Comparison of ENCODE assay signal across 16 mouse cellular contexts in the genomic region with DNA sequence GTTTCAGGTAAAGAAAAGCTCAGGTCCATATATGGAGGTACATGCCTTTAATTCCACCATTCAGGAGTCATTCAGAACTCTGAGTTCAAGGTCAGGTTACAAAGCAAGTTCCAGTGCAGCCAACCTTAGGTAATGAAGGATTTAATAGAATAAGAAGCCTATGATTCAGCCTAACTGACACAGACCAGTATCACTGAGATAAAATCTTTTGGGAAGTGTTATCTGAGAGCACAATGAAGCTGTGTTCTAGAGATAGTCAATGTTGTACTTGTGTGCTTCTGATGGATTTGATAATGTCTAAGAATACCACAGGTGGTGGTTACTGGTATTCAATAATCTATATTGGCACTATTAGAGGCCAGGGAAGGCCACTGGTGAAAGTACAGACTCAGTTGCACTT.
"Had no signal": no experiment of that assay in that cellular context is flagged by ENCODE, and none has a peak within 500 bp of the region (broad histone marks: within the 10 kb centered on the region; RNA-seq: fewer than 3 reads in every experiment).

No protein-coding gene starts in this region.

- H3K4me1 ChIP-seq: neural tube, embryonic 12.5 days; neural tube, embryonic 13.5 days; neural tube, embryonic 15.5 days; stomach, embryonic 15.5 days had no signal

- H3K4me3 ChIP-seq: neural tube, embryonic 12.5 days; neural tube, embryonic 13.5 days; neural tube, embryonic 15.5 days; stomach, embryonic 15.5 days had no signal

- H3K9ac ChIP-seq: neural tube, embryonic 12.5 days; neural tube, embryonic 13.5 days; neural tube, embryonic 15.5 days; stomach, embryonic 15.5 days had no signal

- H3K9me3 ChIP-seq: neural tube, embryonic 12.5 days; neural tube, embryonic 13.5 days; neural tube, embryonic 15.5 days; stomach, embryonic 15.5 days had no signal

- H3K36me3 ChIP-seq: neural tube, embryonic 12.5 days; neural tube, embryonic 13.5 days; neural tube, embryonic 15.5 days; stomach, embryonic 15.5 days had no signal

- DNase-seq: retina, postnatal 1 day; right cerebral cortex, adult 18-20 months; right cerebral cortex, postnatal 14 days; right cerebral cortex, postnatal 25 days; right cerebral cortex, postnatal 4 days; spleen, adult 18-20 months; thymus, adult 18-20 months; thymus, adult 2 months; thymus, postnatal 14 days; thymus, postnatal 25 days; thymus, postnatal 36 days; thymus, postnatal 4 days had no signal

- H3K27ac ChIP-seq: neural tube, embryonic 12.5 days; neural tube, embryonic 13.5 days; neural tube, embryonic 15.5 days; stomach, embryonic 15.5 days had no signal

- H3K27me3 ChIP-seq: neural tube, embryonic 12.5 days; neural tube, embryonic 13.5 days; neural tube, embryonic 15.5 days; stomach, embryonic 15.5 days had no signal

- H3K4me2 ChIP-seq: neural tube, embryonic 12.5 days; neural tube, embryonic 13.5 days; neural tube, embryonic 15.5 days; stomach, embryonic 15.5 days had no signal
